Mouse (Mus musculus): ENCODE results near the gene Ltb4r2. TPM values are rescaled to one million over a fixed set of nuclear protein-coding genes. Genes with fewer than 3 reads are reported as not detected.

Gene Ltb4r2
- polyA plus RNA-seq, 1 experiment from 2014 or later, result 0.20 TPM

- Histone ChIP-seq H3K27ac (ENCODE audit: low read length) (no peak overlapping the region), H3K9me3 (ENCODE audit: control insufficient read depth, low read length) (no peaks in the 10 kb centered on the region), H3K4me1 (replicated peaks; ENCODE audit: control insufficient read depth, insufficient read depth, low read length) (no peaks in the 10 kb centered on the region), H3K36me3 (ENCODE audit: control insufficient read depth, insufficient read depth, low read length) (peaks cover 3% of the 10 kb centered on the region; the same call in 1 of the 2 replicates), H3K9ac (ENCODE audit: low read length) (no peak overlapping the region), H3K4me3 (ENCODE audit: low read length) (no peak overlapping the region), H3K27me3 (ENCODE audit: control insufficient read depth, insufficient read depth, low read depth, low read length) (no peaks in the 10 kb centered on the region), H3K4me2 (ENCODE audit: low read depth, low read length) (no peak overlapping the region)
- WGBS, result 70% methylated on average over 10 of the region's 10 CpGs
- no peak for ATAC-seq (ENCODE audit: low read depth)
Observed at GRCm38 (mm10) chr14:55733889-55734288, 27.3 kb upstream of the Ltb4r2 start.

- H3K9me3 ChIP-seq (ENCODE audit: control insufficient read depth, low read length), result no peaks in the 10 kb centered on the region
- no peak overlapping the region for H3K4me2 ChIP-seq (ENCODE audit: low read depth, low read length)
- H3K4me1 ChIP-seq (replicated peaks; ENCODE audit: control insufficient read depth, insufficient read depth, low read length), result no peaks in the 10 kb centered on the region
- ATAC-seq (ENCODE audit: low read depth), result no peak
- peaks cover 6% of the 10 kb centered on the region; the same call in 1 of the 2 replicates for H3K36me3 ChIP-seq (ENCODE audit: control insufficient read depth, insufficient read depth, low read length)
- no peak overlapping the region for H3K9ac ChIP-seq (ENCODE audit: low read length)
- H3K4me3 ChIP-seq (ENCODE audit: low read length), result no peak overlapping the region
- WGBS, result 64% methylated on average over 7 of the region's 7 CpGs
- H3K27ac ChIP-seq (ENCODE audit: low read length), result no peak overlapping the region
- H3K27me3 ChIP-seq (ENCODE audit: control insufficient read depth, insufficient read depth, low read depth, low read length), result no peaks in the 10 kb centered on the region
Observed at GRCm38 (mm10) chr14:55734869-55735268, 26.4 kb upstream of the Ltb4r2 start.

GRCm38 (mm10) chr14:55735334-55735733 is 25.9 kb upstream of the Ltb4r2 start:
- Histone ChIP-seq H3K27ac (ENCODE audit: low read length) (no peak overlapping the region), H3K9ac (ENCODE audit: low read length) (no peak overlapping the region), H3K27me3 (ENCODE audit: control insufficient read depth, insufficient read depth, low read depth, low read length) (no peaks in the 10 kb centered on the region), H3K4me3 (ENCODE audit: low read length) (no peak overlapping the region), H3K4me2 (ENCODE audit: low read depth, low read length) (no peak overlapping the region), H3K4me1 (replicated peaks; ENCODE audit: control insufficient read depth, insufficient read depth, low read length) (no peaks in the 10 kb centered on the region), H3K9me3 (ENCODE audit: control insufficient read depth, low read length) (no peaks in the 10 kb centered on the region), H3K36me3 (ENCODE audit: control insufficient read depth, insufficient read depth, low read length) (peaks cover 9% of the 10 kb centered on the region; the same call in 1 of the 2 replicates)
- WGBS, result 30% methylated on average over 3 of the region's 3 CpGs
- no peak for ATAC-seq (ENCODE audit: low read depth)

- no peak for ATAC-seq (ENCODE audit: low read depth)
- WGBS, result 67% methylated on average over 4 of the region's 4 CpGs
- H3K4me1 ChIP-seq (replicated peaks; ENCODE audit: control insufficient read depth, insufficient read depth, low read length), result no peaks in the 10 kb centered on the region
- no peaks in the 10 kb centered on the region for H3K27me3 ChIP-seq (ENCODE audit: control insufficient read depth, insufficient read depth, low read depth, low read length)
- H3K4me3 ChIP-seq (ENCODE audit: low read length), result no peak overlapping the region
- H3K4me2 ChIP-seq (ENCODE audit: low read depth, low read length), result no peak overlapping the region
- no peaks in the 10 kb centered on the region for H3K9me3 ChIP-seq (ENCODE audit: control insufficient read depth, low read length)
- H3K9ac ChIP-seq (ENCODE audit: low read length), result no peak overlapping the region
- H3K36me3 ChIP-seq (ENCODE audit: control insufficient read depth, insufficient read depth, low read length), result peaks cover 9% of the 10 kb centered on the region; the same call in 1 of the 2 replicates
- no peak overlapping the region for H3K27ac ChIP-seq (ENCODE audit: low read length)
Observed at GRCm38 (mm10) chr14:55735758-55736157, 25.5 kb upstream of the Ltb4r2 start.

GRCm38 (mm10) chr14:55737086-55737687 is 24.0 kb upstream of the Ltb4r2 start:
- Histone ChIP-seq H3K4me2 (ENCODE audit: low read depth, low read length) (no peak overlapping the region), H3K27ac (ENCODE audit: low read length) (no peak overlapping the region), H3K4me3 (ENCODE audit: low read length) (no peak overlapping the region), H3K9ac (ENCODE audit: low read length) (no peak overlapping the region), H3K4me1 (replicated peaks; ENCODE audit: control insufficient read depth, insufficient read depth, low read length) (no peaks in the 10 kb centered on the region), H3K27me3 (ENCODE audit: control insufficient read depth, insufficient read depth, low read depth, low read length) (no peaks in the 10 kb centered on the region), H3K9me3 (ENCODE audit: control insufficient read depth, low read length) (no peaks in the 10 kb centered on the region), H3K36me3 (ENCODE audit: control insufficient read depth, insufficient read depth, low read length) (peaks cover 11% of the 10 kb centered on the region)
- 83% methylated on average over 9 of the region's 9 CpGs for WGBS
- ATAC-seq (ENCODE audit: low read depth), result no peak

- Histone ChIP-seq H3K9ac (ENCODE audit: low read length) (peak overlapping the region; percentile 59), H3K27ac (ENCODE audit: low read length) (no peak overlapping the region), H3K9me3 (ENCODE audit: control insufficient read depth, low read length) (no peaks in the 10 kb centered on the region), H3K4me1 (replicated peaks; ENCODE audit: control insufficient read depth, insufficient read depth, low read length) (peaks cover 24% of the 10 kb centered on the region), H3K36me3 (ENCODE audit: control insufficient read depth, insufficient read depth, low read length) (peaks cover 8% of the 10 kb centered on the region), H3K27me3 (ENCODE audit: control insufficient read depth, insufficient read depth, low read depth, low read length) (no peaks in the 10 kb centered on the region), H3K4me2 (ENCODE audit: low read depth, low read length) (peak overlapping the region; percentile 49), H3K4me3 (ENCODE audit: low read length) (peak overlapping the region; percentile 18; the same call in 1 of the 2 replicates)
- 18% methylated on average over 10 of the region's 10 CpGs for WGBS
- ATAC-seq (ENCODE audit: low read depth), result peak; percentile 76
Observed at GRCm38 (mm10) chr14:55743711-55744110, 17.5 kb upstream of the Ltb4r2 start.

GRCm38 (mm10) chr14:55745180-55745860 is 15.9 kb upstream of the Ltb4r2 start, which contains the start of the genes Dhrs1 and Nop9:
Dhrs1 (minus strand) TSS chr14:55745690.
Nop9 (plus strand) TSS chr14:55745693.
- Histone ChIP-seq H3K27ac (ENCODE audit: low read length) (no peak within 1 kb of the TSS), H3K9ac (ENCODE audit: low read length) (peak within 1 kb of the TSS; percentile 90), H3K36me3 (ENCODE audit: control insufficient read depth, insufficient read depth, low read length) (peaks cover 12% of the 10 kb centered on the region), H3K27me3 (ENCODE audit: control insufficient read depth, insufficient read depth, low read depth, low read length) (no peaks in the 10 kb centered on the region), H3K4me3 (ENCODE audit: low read length) (peak within 1 kb of the TSS; percentile 94), H3K4me2 (ENCODE audit: low read depth, low read length) (peak within 1 kb of the TSS; percentile 89), H3K9me3 (ENCODE audit: control insufficient read depth, low read length) (no peaks in the 10 kb centered on the region), H3K4me1 (replicated peaks; ENCODE audit: control insufficient read depth, insufficient read depth, low read length) (peaks cover 24% of the 10 kb centered on the region)
- ATAC-seq (ENCODE audit: low read depth), result peak; percentile 91
- under 1% methylated on average over 48 of the region's 48 CpGs for WGBS

GRCm38 (mm10) chr14:55745861-55746237 is 15.4 kb upstream of the Ltb4r2 start:
- under 1% methylated on average over 31 of the region's 31 CpGs for whole genome bisulfite sequencing
- Histone ChIP-seq H3K4me3 (ENCODE audit: low read length) (peak overlapping the region; percentile 94), H3K9ac (ENCODE audit: low read length) (peak overlapping the region; percentile 90), H3K4me2 (ENCODE audit: low read depth, low read length) (peak overlapping the region; percentile 89), H3K9me3 (ENCODE audit: control insufficient read depth, low read length) (no peaks in the 10 kb centered on the region), H3K4me1 (replicated peaks; ENCODE audit: control insufficient read depth, insufficient read depth, low read length) (peaks cover 24% of the 10 kb centered on the region), H3K27me3 (ENCODE audit: control insufficient read depth, insufficient read depth, low read depth, low read length) (no peaks in the 10 kb centered on the region), H3K27ac (ENCODE audit: low read length) (no peak overlapping the region), H3K36me3 (ENCODE audit: control insufficient read depth, insufficient read depth, low read length) (peaks cover 16% of the 10 kb centered on the region)
- no peak; the same call in 1 of the 2 replicates for ATAC-seq (ENCODE audit: low read depth)

- H3K27me3 ChIP-seq (ENCODE audit: control insufficient read depth, insufficient read depth, low read depth, low read length), result no peaks in the 10 kb centered on the region
- H3K27ac ChIP-seq (ENCODE audit: low read length), result no peak overlapping the region
- H3K4me1 ChIP-seq (replicated peaks; ENCODE audit: control insufficient read depth, insufficient read depth, low read length), result peaks cover 24% of the 10 kb centered on the region
- H3K4me3 ChIP-seq (ENCODE audit: low read length), result no peak overlapping the region
- no peak for ATAC-seq (ENCODE audit: low read depth)
- 86% methylated on average over 10 of the region's 10 CpGs for WGBS
- H3K9ac ChIP-seq (ENCODE audit: low read length), result 0 out of 2 replicates have a peak overlapping the region, but pooled peaks have one; percentile 8
- H3K4me2 ChIP-seq (ENCODE audit: low read depth, low read length), result peak overlapping the region; percentile 89
- H3K36me3 ChIP-seq (ENCODE audit: control insufficient read depth, insufficient read depth, low read length), result peaks cover 27% of the 10 kb centered on the region
- H3K9me3 ChIP-seq (ENCODE audit: control insufficient read depth, low read length), result no peaks in the 10 kb centered on the region
Observed at GRCm38 (mm10) chr14:55747051-55747847, 14.0 kb upstream of the Ltb4r2 start.
